12 mouse cellular contexts compared by ENCODE assay signal in the genomic region with DNA sequence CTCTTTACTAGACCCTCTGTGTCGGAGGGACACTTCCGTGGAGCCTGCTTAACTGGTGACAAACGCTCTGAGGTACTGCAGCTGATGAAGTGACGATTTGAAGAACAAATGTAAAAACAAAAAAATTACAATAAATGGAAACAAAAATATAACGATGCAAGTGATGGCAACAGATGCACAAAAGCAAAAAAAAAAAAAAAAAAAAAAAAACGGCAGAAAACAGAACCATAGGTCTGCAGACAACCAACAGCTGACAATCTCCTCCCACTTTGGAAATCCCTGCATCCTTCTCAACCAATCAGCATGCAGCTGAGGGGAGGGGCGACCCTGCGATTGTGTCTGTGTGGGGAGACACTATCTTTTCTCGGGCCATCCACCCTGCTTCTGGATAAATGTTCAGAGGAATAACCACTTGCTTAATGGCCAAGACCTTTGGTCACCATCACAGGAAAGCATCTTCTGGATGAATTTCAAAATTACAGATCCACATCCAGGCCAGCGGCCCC. TPM values are rescaled to one million over a fixed set of nuclear protein-coding genes. Genes with fewer than 3 reads are reported as not detected.
"Had no signal": no experiment of that assay in that cellular context is flagged by ENCODE, and none has a peak within 500 bp of the region (broad histone marks: within the 10 kb centered on the region; RNA-seq: fewer than 3 reads in every experiment).

No protein-coding gene starts in this region.

- DNase-seq: kidney, adult 2 months; kidney, postnatal 25 days; liver; lung, adult 2 months; retina, postnatal 1 day; right cerebral cortex, postnatal 25 days; spleen, adult 18-20 months; thymus, adult 2 months; thymus, postnatal 14 days; thymus, postnatal 4 days had no signal

RNA-seq across cellular contexts. Expression of gene Mpzl1, which starts 32.5 kb away (rescaled TPM):
- total RNA-seq: monocyte, adult 5-6 weeks; neutrophil, adult 5-6 weeks had no signal
